Mouse (Mus musculus) effector memory CD4-positive, alpha-beta T cell, adult 7 months (primary cell): ENCODE data around the gene Tas2r136. TPM values are rescaled to one million over a fixed set of nuclear protein-coding genes. Genes with fewer than 3 reads are reported as not detected.

Source experiments
- polyA plus RNA-seq: library from polyadenylated mRNA; unstranded; fragments of 100-300 nt; shearing (Covaris generic); gene quantifications from one replicate; pipeline ENCODE4 v1.2.1, GENCODE M21; 2017

Gene Tas2r136
- not detected for polyA plus RNA-seq

DNA sequence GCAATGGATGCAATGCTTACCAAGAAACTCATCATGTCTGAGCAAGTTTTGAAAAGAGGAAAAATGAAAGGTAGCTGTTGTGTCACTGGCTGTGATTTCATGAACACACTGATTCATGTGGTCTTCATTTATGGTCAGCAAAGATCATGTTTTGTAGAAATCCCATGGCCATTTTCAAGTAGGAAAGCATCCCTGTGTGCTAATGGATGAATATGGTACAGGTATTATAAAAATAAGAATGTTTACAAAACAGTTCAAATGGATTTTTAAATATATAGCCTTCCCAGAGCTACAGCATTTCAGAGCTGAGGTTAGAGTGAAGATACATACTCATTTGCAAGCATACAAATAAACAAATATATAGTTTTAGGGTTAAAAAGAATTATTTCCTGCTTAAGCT is at the start of gene Tas2r136:
TSS of gene Tas2r136 (minus strand) at position 101 of the 400 bp plus-strand sequence.

DNA sequence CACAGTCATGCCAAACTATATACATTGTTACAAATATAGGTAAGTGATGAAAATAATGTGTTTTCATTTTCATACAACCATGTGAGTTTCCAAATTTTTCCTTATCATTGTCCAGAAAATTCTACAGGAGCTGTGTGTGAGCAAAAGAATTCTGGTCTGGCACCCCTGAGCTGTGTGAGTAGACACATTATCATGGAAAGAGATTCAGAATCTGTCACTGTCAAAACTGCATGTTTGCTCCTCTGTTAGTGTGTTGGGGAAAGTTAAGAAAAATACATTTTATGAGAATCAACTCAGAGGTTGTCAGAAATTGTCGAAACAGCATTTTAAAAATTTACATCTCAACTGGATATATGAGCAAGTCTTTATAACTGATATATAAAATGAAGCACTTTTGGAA is 24.6 kb upstream of the Tas2r136 start, which contains the start of gene Tas2r117:
TSS of gene Tas2r117 (plus strand) at position 301 of the 400 bp plus-strand sequence.

GRCm38 (mm10) chr6:132761831-132762230 is 16.1 kb downstream of the Tas2r136 start, which contains the start of gene Tas2r102:
Gene Tas2r102 (plus strand): TSS chr6:132762131.

GRCm38 (mm10) chr6:132754430-132754829 is 23.5 kb downstream of the Tas2r136 start, which contains the start of gene Tas2r124:
Gene Tas2r124 (plus strand): TSS chr6:132754730.

GRCm38 (mm10) chr6:132737935-132738334 is 40.0 kb downstream of the Tas2r136 start, which contains the start of gene Tas2r115:
Gene Tas2r115 (minus strand): TSS chr6:132738035.

Other genes starting within 250 kb of the Tas2r136 start
- not detected for gene Prh1, start 208.4 kb downstream of the Tas2r136 start, polyA plus RNA-seq
- gene Prp2, start 182.2 kb downstream of the Tas2r136 start, polyA plus RNA-seq, result not detected
- not detected for gene A630073D07Rik, start 126.6 kb downstream of the Tas2r136 start, polyA plus RNA-seq
- gene Tas2r120, start 121.2 kb downstream of the Tas2r136 start, polyA plus RNA-seq, result not detected
- not detected for gene Tas2r121, start 77.2 kb downstream of the Tas2r136 start, polyA plus RNA-seq
- gene Tas2r122, start 66.2 kb downstream of the Tas2r136 start, polyA plus RNA-seq, result not detected
- gene Tas2r115, start 40.1 kb downstream of the Tas2r136 start, polyA plus RNA-seq, result not detected
- not detected for gene Tas2r124, start 23.4 kb downstream of the Tas2r136 start, polyA plus RNA-seq
- not detected for gene Tas2r102, start 16.0 kb downstream of the Tas2r136 start, polyA plus RNA-seq
- gene Tas2r117, start 24.7 kb upstream of the Tas2r136 start, polyA plus RNA-seq, result not detected
- not detected for gene Tas2r123, start 69.0 kb upstream of the Tas2r136 start, polyA plus RNA-seq
- gene Tas2r116, start 77.3 kb upstream of the Tas2r136 start, polyA plus RNA-seq, result not detected
- not detected for gene Tas2r110, start 89.8 kb upstream of the Tas2r136 start, polyA plus RNA-seq
- gene Tas2r113, start 114.8 kb upstream of the Tas2r136 start, polyA plus RNA-seq, result not detected
- not detected for gene Tas2r125, start 131.5 kb upstream of the Tas2r136 start, polyA plus RNA-seq
- not detected for gene Tas2r129, start 172.9 kb upstream of the Tas2r136 start, polyA plus RNA-seq
- gene Tas2r131, start 179.8 kb upstream of the Tas2r136 start, polyA plus RNA-seq, result not detected
- gene Tas2r109, start 202.8 kb upstream of the Tas2r136 start, polyA plus RNA-seq, result not detected